Mouse (Mus musculus): ENCODE measurements around the gene Pccb.

The Pccb gene

DNA sequence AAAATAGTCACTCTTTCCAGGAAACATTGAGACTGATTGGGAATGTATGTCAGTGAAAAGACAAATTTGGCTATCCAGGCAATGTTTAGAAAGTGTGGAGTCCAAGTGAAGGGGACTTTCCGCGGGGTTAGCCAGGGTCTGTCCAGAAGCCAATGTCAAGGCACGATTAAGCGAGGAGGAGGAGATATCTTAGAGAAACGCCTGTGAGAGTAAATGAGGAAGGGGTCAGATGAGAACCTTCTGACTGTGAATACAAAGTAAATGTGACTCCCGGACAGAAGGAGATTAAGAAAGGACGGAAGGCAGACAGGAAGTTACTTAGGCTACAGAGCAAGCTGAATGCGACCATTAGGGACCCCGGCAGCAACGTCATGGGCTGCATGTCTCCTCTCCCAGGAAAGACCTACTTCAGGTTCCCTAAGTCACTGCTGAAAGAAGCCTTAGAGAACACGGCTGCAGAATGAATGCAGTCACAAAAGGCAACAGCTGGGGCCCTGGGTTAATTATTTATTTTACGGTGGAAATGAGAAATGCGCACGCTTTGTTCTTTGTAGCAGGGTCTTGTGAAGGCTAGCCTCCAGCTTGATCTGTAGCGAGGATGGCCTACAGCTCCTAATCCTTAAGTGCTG is 11.1 kb upstream of the Pccb start:
- no peak for DNase-seq (ENCODE audit: low spot score in 2 of 2)

DNA sequence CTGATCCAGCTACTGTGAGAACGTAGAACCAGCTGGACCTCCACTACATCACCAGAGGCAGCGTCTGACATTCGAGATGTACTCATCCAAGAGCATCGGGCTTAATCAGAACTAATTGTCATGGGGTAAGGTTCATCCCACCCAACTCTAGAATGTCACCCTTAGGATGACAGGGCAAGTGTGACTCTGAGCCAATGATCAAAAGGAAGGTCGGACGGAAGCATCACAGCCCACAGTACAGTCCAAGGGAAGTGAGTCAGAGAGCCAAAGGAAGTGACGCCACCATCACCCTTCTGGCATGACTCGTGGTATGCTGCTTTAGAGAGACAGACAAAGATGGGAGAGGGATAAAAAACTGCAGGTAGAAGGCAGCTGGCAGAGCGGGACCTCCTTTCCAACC is 7.6 kb upstream of the Pccb start:
- no peak for DNase-seq (ENCODE audit: low spot score in 2 of 2)

GRCm38 (mm10) chr9:101041508-101041907 is 6.8 kb upstream of the Pccb start:
- no peak for DNase-seq (ENCODE audit: low spot score in 2 of 2)

DNA sequence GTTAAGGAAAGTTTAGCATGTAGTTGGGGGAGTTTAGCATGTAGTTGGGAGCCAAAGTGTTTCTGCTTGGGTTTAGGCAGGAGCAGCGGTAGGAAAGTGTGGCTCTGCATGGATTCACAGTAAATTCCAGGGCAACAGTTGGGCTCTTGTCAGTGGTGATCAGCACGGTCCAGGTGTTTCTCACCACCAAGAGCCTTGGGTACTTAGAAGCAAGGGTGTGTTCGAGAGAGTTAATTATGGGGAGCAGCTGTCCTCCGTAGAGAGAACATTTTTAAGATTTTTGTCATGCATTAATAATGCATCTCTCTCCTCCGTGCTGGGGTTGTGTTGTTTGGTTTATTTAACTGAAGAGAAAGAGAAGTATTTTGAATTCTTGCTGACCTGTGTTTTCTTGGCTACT is 3.9 kb upstream of the Pccb start:
- no peak for DNase-seq (ENCODE audit: low spot score in 2 of 2)

DNA sequence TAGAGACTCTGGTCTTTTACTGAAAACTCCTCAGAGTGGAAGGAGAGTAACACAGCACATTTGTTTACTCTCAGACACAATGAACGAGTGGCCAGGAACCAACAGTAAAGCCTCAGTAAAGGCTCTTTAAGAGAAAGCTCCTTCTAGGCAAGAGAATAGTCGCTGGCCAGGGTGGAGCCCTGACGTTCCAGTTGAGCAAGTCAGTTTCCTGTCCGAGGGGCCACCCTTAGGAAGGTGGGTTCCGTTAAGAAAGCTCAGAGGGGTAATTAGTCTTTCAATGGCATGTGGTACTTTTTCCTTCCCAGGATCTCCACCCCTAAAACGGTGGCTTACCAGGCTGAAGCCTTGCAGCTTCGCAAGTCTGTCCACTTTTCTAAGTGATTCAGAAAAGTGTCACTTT is 2.7 kb upstream of the Pccb start:
- DNase-seq (ENCODE audit: low spot score in 2 of 2), result no peak

GRCm38 (mm10) chr9:101036876-101037275 is 2.2 kb upstream of the Pccb start:
- DNase-seq (ENCODE audit: low spot score in 2 of 2), result no peak

DNA sequence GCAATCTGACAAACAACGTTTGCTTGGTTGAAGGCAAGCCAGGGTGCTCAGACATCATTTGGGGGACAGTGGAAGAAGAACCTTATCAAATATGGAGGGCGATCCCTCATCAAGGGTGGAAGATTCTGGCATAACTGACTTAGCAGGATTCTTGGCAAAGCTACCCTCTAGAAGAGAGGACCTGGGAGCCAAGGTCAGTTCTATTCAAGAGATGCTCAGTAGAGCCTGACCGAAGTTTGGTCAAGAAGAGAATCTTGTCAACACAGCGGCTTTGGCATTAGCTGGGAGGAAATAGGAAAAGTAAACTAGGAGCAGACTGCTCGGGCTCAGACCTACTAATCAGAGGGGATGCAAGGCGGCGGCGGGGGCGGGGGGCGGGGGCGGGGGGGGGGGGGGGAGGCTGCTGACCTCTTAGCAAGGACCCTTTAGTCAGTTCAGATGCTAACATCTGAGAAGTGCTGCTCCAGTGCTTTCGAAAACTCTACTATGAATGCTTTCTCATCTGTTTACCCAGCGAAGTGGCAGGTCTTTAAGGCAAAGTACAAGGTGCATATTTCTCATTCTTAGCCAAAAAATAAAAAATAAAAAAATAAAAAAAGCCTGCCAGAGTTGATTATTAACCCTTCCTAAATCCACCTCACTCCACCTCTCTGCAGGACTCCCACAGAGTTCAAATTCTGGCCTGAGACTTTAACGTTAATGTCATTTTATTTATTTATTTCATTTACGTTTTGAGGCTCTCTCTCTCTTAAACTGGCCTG is 1.3 kb upstream of the Pccb start:
- no peak for DNase-seq (ENCODE audit: low spot score in 2 of 2)

GRCm38 (mm10) chr9:101033761-101034447 is 794 bp downstream of the Pccb start:
- DNase-seq (ENCODE audit: low spot score in 2 of 2), result peak in 1 of 2 experiments; percentile 22

DNA sequence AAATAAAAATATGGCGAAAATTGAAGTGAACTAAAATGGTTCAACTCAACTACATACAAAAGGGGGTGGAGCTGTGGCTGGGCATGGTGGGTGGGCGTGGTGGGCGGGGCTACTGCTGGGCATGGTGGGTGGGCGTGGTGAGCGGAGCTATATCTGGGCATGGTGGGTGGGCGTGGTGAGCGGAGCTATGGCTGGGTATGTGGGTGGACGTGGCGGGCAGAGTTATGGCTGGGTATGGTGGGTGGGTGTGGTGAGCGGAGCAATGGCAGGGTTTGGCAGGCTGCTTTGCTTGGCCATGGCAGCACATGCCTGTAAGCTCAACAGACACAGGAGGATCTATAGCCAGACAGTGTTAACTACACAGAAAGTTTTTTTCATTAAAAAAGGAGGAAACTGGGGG is 15.9 kb downstream of the Pccb start:
- DNase-seq (ENCODE audit: low spot score in 2 of 2), result no peak

GRCm38 (mm10) chr9:101017734-101018516 is 16.8 kb downstream of the Pccb start:
- DNase-seq (ENCODE audit: low spot score in 2 of 2), result no peak

- DNase-seq (ENCODE audit: low spot score in 2 of 2), result no peak
Measured at GRCm38 (mm10) chr9:101015324-101015723, 19.4 kb downstream of the Pccb start.

GRCm38 (mm10) chr9:101012433-101012832 is 22.3 kb downstream of the Pccb start:
- DNase-seq (ENCODE audit: low spot score in 2 of 2), result no peak

- no peak for DNase-seq (ENCODE audit: low spot score in 2 of 2)
Measured at GRCm38 (mm10) chr9:101005866-101006265, 28.8 kb downstream of the Pccb start.

GRCm38 (mm10) chr9:101003302-101003701 is 31.4 kb downstream of the Pccb start:
- no peak for DNase-seq (ENCODE audit: low spot score in 2 of 2)

- no peak for DNase-seq (ENCODE audit: low spot score in 2 of 2)
Measured at GRCm38 (mm10) chr9:101002841-101003240, 31.9 kb downstream of the Pccb start.

DNA sequence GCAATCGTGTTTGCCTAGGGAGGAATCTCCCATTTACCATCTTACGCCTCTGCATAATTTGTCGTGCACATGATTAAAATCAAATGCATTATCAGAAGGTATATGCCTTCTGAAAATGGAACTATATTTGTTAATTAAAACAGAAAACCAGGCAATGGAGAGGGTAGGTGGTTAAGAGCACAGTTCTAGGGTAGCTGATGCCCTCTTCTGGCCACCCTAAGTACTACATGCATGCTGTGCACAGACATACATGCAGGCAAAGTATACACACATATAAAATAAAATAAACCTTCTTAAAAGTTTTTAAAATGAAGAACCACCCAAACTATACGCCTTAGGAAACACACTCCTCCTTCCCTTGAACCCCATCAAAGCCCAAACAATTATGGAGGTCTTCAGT is 32.6 kb downstream of the Pccb start:
- peak; percentile 21 to 65 for DNase-seq (ENCODE audit: low spot score in 2 of 2)

DNA sequence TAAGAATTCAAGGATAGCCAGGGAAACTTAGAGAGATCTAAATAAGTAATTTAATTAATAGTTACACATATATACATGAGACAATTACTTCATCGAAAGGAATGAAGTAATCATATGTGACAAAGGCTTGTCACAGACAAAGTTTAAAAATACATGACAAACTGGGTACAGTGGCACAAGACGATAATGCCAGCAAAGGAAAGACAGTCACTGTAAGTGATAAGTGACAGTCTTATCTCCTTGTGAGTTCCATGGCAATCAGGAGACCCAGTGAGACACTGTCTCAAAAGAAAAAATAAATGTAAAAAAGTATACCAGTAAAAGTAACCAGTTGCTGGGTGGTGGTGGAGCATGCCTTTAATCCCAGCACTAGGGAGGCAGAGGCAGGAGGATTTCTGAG is 37.6 kb downstream of the Pccb start:
- DNase-seq (ENCODE audit: low spot score in 2 of 2), result no peak

DNA sequence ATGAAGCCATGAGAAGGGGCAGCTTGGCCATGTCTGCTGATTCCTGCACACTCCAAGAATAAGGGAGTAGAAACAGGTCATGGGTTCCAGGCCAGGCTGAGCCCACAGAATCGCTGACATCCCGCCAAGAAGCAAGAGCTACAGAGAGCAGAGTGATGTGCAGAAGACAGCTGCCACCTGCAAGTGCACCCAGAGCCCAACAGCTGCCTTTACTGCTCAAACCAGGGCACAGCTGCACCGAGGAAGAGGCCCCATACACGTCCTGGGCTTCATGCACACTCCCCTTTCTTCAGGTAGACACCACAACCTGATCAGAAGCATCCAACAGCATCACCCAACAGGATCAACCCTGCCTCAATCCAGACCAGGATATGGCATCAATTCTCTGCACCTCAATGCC is 40.8 kb downstream of the Pccb start:
- DNase-seq (ENCODE audit: low spot score in 2 of 2), result no peak

GRCm38 (mm10) chr9:100992191-100992590 is 42.5 kb downstream of the Pccb start:
- DNase-seq (ENCODE audit: low spot score in 2 of 2), result no peak

GRCm38 (mm10) chr9:100991321-100991720 is 43.4 kb downstream of the Pccb start:
- DNase-seq (ENCODE audit: low spot score in 2 of 2), result no peak

DNA sequence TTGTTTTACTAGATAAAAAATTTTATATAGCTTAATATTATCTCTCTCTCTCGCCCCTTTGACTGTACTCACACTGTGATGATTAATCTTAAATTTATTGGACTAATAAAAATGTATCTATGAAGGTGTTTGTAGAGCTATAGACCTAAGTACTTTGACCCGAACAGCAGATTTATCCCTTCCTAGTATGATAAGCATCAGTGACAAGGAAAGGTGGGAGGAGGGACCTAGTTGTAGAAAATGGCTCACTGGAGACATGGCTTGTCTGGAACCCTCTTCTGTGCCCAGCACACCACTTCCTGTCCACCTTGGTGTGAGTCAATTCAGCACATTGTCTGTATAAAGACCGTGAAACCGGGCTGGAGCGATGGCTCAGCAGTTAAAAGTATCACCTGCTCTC is 44.1 kb downstream of the Pccb start:
- DNase-seq (ENCODE audit: low spot score in 2 of 2), result no peak

DNA sequence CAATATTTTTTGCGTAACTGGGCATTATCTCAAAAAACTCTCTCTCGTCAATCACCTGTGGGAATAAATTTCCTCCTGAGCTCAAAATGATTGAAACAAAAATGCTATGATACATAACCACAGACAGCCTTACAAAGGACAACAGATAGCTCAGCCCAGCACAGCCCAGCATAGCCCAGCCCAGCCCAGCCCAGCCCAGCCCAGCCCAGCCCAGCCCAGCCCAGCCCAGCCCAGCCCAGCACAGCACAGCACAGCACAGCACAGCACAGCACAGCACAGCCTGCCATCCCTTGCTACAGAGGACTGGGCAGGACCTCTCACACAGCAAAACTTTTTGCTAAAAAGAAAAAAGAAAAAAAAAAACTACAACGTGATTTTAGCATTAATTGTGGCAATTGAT is 46.8 kb downstream of the Pccb start:
- no peak for DNase-seq (ENCODE audit: low spot score in 2 of 2)
